Mouse (Mus musculus) layer of hippocampus, postnatal 25 days (tissue): ENCODE measurements around the gene Crtap. TPM values are rescaled to one million over a fixed set of nuclear protein-coding genes. Genes with fewer than 3 reads are reported as not detected.

Source experiments
- DNase-seq, 2 experiments: peaks; one replicate each; pipeline ENCODE4 v3.0.0; 2022; ENCODE audit warnings: mixed read lengths in 2 of 2, low spot score in 1 of 2; ENCODE audit errors: extremely low spot score in 1 of 2
- total RNA-seq, 2 experiments: library from RNA; stranded (reverse); gene quantifications; 2 replicates each; pipeline ENCODE4 v1.2.3; 2021

Gene Crtap
- total RNA-seq = 1 to 10 TPM; 5.7 to 6.9 TPM

DNA sequence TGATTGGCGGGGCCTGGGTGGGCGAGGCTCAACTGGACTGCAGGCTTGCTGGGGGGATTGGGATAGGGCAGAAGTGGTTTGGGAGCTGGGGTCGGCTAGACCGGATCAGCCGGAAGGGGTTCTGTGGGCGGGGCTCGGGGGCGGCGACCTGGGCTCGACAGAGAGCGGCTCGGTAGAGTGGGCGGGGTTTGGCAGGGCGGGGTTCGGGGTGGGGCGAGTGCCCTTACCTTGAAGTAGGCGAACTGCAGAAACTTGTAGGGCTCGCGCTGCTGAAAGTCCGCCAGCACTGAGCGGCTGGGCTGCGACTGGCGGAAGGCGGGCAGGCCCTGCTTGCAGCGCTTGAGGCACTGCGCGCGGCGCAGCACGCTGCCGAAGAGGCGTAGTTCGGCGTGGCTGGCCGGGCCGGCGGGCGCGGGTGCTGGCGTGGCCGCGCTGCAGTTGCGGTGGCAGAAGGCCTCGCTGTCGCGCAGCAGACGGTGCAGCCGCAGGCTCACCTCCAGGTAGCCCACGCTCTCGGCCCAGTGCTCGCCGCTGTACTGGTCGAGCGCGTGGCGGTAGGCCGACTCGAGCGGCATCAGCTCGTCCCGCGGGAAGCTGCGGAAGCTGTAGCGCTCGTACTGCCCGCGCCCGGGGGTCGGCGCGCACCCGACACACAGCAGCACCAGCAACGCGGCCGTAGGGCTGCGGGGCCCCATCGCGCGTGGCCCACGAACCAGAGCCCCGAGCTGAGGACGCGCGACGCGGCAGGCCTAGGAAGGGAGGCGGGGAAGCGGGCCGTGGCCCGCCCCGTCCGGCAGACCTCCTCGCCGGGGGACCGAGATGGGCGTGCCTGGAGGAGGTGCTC, at the start of gene Crtap:
Gene Crtap, minus strand, starts transcription at position 771 of the 844 bp plus-strand sequence.
- peak; percentile 24 to 36 for DNase-seq

DNA sequence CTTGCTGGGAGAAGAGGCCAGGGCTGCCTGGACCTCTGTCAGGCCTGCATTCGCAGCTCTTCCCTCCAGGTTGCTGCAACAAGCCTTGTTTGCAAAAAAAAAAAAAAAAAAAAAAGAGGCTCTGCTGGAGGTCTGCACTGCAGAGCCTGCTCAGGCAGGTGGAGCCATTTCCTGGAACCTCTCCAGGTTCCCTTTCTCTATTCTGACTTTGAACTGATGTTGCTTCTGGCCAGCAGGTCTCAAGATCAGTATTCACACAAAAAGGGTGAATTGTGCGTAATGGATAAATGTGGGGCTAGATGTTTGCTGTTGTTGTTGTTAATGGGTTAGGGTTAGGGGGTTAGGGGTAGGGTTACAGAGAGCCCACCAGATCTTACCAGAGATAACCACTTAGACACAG, 45.2 kb upstream of the Crtap start:
- no peak for DNase-seq

- no peak for DNase-seq
These were observed 37.8 kb upstream of the Crtap start for GRCm38 (mm10) chr9:114428103-114428834.

GRCm38 (mm10) chr9:114427425-114427824, 37.0 kb upstream of the Crtap start:
- DNase-seq = no peak

DNA sequence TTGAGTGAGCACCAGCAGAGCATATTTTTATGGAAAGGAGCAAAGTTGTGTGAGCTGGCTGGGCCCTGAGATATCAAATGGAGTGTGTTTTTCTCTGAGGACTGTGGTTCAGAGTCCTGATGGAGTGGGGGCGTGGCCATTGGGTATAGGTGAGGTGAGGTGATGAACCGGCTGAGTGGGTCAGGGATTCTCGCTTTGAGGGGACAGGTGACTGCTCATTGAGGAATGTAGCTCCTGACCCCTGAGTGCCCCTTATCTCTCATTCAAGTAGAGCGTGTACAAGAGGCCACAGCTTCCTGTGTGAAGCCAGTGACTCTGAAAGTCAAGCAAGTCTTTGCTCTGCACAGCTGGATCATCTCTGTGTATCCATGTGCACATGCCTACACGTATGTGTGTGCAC, 35.7 kb upstream of the Crtap start:
- DNase-seq = no peak

- DNase-seq = no peak
These were observed 35.1 kb upstream of the Crtap start for GRCm38 (mm10) chr9:114425576-114425975.

DNA sequence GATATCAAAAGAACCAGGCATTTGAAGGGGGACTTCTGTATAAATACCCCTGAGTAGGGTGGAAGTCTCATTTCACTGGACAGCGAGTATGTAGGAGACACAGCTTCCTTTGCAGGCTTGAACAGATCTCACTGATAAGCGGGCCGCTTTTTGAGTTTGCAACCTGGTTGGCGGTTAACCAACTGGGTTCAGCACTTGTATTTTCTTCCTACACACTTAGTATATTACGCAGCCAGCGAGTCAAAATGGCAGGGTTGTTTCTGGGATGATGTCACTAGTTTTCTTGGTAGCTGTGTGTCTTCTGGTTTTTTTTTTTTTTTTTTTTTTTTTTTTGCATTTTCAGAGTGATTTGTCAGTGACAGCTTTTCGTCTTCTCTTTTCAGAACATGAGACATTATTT, 31.3 kb upstream of the Crtap start:
- no peak for DNase-seq

DNA sequence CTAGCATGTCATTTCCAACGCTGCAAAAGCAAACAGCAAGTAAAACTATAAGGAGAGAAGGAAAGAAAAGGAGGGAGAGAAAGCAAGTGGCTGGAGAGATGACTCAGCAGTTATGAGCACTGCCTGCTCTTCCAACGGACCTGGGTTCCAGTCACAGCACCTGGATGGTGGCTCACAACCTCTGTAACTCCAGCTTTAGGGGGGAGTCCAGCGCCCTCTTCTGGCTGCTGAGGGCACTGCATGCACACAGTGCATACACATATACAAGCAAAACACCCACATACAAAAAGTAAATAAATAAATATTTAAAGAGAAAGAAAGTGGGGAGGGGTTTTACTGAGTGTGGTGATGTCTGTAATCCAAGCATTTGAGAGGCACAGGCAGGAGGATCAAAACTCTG, 30.6 kb upstream of the Crtap start:
- no peak for DNase-seq

DNA sequence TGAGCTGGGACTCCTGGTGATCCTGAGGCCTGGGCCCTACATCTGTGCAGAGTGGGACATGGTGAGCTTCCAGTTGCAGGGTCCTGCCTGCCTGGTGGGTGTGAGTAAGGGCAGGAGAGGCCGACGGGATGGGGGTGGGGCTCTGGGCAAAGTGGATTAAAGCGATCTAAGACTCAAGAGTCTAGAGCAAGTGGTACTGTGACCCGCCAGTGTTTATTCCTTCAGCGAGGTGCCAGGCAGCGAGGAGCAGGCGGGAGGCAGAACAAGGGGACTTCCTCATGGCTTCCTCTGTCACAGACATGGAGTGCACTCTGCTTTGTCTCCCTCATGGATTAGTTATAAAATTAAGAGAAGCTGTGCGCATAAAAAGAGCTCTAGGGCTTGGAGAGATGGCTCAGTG, 30.0 kb upstream of the Crtap start:
- DNase-seq = no peak

DNA sequence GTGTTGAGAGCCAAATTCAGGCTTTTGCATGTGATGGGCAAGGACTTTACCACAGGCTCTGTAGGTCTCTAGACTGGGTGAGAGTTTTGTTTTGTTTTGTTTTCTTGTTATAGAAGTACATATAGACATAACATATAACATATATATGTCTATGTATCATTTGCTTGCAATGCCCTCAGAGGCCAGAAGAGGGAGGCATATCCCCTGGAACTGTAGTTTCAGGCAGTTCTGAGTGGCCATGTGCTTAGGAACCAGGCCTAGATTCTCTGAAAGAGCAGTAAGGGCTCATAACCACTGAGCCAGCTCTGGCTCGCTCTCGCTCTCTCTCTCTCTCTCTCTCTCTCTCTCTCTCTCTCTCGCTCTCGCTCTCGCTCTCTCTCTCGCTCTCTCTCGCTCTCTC, 27.7 kb upstream of the Crtap start:
- peak in 1 of 2 experiments; percentile 43 for DNase-seq

GRCm38 (mm10) chr9:114416646-114417517, 26.4 kb upstream of the Crtap start:
- DNase-seq = no peak

DNA sequence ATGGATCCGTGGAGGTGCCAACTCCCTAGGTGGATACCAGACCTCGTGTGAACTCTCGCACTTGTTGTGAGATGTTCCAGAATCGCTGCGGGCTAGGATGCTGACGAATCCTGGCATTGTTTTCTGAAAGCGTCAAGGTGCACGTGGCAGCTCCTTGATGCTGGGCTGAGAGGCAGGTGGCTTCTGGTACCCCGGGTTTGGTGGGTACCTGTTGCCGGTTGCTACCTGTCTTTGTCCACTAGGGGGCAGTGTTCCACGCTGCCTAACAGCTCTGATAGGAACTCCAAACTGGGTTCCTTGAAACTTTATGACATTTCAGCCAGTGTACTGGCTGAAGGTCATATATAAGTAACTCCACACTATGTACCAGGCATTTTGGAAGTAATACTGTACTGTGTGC, 25.2 kb upstream of the Crtap start:
- peak; percentile 34 to 53 for DNase-seq

DNA sequence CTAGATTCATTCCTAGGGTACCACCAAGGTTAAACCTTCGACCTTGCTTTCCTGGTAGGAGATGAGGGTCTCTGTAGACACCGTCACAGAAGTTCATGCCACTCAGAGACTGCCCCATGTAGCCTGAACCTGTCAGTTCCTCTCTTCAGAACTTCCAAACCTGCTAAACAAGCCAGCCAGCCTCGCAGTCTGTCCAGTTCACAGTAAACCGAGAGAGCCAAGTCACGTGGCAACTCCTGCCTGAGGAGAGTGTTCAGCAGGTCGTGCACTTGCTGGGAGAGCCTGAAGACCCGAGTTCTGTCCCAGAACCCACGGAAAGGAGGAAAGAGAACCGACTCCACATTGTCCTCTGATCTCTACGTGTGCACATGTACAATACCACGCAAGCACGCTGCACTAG, 23.4 kb upstream of the Crtap start:
- no peak for DNase-seq

GRCm38 (mm10) chr9:114412406-114412805, 21.9 kb upstream of the Crtap start:
- DNase-seq = no peak

- no peak for DNase-seq
These were observed 20.8 kb upstream of the Crtap start for GRCm38 (mm10) chr9:114411295-114411694.

DNA sequence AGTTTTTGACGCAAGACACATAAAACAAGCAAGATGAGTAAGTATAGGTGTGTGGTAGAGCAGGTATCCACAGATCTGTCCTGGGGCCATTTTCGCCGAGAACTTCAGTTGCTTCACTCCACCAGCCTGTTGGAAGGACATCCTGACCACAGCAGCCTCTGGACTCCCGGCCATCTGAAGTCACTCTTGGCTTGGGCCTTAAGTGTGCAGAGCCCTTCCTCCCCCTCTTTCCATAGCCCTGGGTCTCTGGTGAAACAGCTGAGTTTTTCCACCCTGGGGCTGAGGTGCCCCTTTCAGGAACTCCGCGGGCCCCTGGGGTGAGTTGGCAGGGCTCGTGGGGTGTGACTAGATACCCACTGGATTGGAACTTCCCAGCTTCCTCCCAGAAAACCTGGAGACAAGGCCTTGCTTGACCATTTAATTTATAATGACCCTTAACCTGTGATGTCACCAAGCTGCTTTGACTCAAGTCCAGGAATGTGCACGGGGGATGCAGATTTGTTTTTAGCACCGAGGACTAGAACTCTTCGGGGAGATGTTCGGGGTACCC, 19.9 kb upstream of the Crtap start:
- no peak for DNase-seq

- no peak for DNase-seq
These were observed 17.2 kb upstream of the Crtap start for GRCm38 (mm10) chr9:114407676-114408075.

GRCm38 (mm10) chr9:114401685-114402080, 11.2 kb upstream of the Crtap start:
- peak in 1 of 2 experiments; percentile 17 for DNase-seq

DNA sequence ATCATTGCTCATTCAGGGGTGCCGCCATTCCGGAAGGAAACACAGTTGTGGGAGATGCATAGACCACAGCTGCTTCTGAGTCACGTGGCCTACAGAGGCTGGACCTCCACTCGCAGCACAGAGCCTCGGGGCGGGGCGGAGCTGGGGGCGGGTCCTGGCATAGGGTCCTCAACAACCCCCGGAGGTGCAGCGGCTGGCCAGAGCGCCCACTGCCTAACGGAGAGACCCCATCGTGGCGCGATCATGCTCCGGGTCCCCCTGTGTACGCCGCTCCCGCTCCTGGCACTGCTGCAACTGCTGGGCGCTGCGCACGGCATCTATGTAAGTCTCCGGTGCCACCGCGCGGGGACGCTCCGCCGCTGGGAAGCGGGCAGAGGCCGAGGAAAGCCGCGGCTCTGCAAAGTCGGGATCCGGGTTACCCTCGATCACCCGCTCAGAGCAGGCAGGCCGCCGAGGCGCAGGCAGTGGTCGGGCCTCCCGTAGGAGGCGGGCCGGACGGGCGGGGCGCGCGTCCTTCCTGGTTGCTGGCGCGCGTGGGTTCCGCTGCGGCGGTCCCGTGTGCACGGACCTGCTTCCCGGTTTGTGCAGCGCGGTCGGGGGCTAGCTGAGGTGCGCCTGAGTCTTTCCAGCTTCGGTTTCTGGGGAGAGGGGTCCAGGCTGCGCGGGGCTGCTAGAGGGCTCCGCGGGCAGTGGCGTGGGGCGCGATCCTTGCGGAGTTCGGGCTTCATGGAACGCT, 10.6 kb upstream of the Crtap start, which contains the start of the genes Glb1 and Tmppe:
Gene Glb1, plus strand, starts transcription at position 128 of the 736 bp plus-strand sequence.
Gene Tmppe, plus strand, starts transcription at position 157 of the 736 bp plus-strand sequence.
- peak; percentile 55 to 75 for DNase-seq

DNA sequence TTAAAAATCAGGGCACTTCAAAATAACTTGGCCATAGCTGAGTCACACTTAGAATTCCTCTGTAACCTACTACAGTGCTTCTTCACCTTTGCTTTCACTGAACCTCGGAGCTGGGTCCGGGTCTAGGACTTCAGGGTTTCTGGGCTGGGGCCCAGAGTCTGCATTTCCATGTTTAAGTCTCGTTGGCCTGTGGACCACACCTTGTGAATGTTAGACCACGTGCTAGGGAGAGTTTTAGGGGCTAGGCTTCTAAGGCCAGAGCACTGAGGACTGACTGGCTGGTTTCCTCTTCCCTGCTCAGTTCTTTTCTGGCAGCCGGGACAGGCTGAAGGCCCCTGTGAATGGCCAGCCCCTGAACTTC, 10.1 kb upstream of the Crtap start:
- DNase-seq = no peak
